Mouse (Mus musculus): ENCODE measurements around the gene Erich3. TPM values are rescaled to one million over a fixed set of nuclear protein-coding genes. Genes with fewer than 3 reads are reported as not detected.
"Not testable (repeated sequence)": the region's sequence is repeated elsewhere in the genome, so short reads cannot be mapped to it uniquely, and the experiment has no call there.

The Erich3 gene
- 10 to 100 TPM in 1 of 2 experiments, 1 to 10 TPM in 1; 8.4 to 10.3 TPM for total RNA-seq (2021)

DNA sequence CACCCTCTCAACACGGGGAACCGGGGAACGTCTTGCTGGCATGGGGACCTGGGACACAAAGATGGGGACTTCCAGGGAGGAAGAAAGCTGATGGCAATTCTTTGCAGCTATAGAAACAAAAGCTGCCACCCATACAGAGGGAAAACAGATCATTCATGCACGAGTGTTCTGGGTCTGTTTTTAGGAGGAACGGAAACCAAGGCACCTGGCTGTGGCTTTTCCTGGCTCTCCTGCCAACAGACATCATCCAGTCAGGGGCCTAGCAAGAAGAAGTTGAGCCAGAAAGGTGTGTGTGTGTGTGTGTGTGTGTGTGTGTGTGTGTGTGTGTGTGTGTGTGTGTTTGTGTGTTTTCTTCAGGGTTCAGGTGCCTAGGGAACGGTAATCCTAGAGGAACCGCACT is at the start of gene Erich3:
Gene Erich3, plus strand, starts transcription at position 315 of the 400 bp plus-strand sequence.
- DNase-seq (ENCODE audit: low spot score in 2 of 2), result peak; percentile 14 to 44
- intact Hi-C loops (cut with DNase I), result loop anchor here (10.0 kb wide), 1 partner anchor 721 kb away; no protein-coding TSS in a partner anchor

DNA sequence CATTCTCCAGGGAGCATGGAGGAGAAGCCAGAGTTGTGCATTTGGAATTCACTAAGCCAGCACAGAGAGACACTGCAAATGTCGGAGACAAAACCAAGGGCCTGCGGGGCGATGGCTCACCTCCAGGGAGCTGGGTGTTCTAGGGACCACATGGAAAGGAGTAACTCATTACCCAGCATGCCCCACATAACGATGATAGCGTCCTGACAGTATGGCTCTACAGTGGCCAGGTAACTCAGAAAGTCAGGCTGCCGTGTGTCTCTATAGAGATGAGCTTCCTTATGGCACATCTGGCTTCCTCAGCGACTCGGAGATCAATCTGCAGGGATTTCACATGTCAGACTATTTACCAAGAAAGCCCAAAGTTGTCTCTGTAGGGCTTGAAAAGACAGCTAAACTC is 48.9 kb upstream of the Erich3 start:
- no peak for DNase-seq (ENCODE audit: low spot score in 2 of 2)
- intact Hi-C loops (cut with DNase I), result no loop called here

DNA sequence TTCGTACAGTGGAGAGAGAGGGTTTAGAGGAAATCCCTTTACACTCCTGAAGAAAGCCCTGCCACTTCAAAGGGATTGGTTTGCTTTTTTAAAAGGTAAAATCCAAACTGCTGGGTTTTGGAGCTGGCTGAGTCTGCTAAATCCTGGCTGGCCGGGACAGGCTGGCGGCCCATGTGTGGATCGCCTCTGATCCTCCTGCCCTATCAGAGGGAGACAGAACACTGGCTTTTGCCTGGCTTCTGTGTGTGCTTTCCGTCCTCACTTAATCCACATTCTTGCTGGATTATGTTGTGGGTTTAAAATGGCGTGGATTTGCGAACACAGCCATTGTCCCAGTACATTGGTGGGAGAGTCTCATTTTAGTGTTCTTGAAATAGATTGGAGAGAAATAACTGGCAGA is 48.4 kb upstream of the Erich3 start:
- no peak for DNase-seq (ENCODE audit: low spot score in 2 of 2)
- intact Hi-C loops (cut with DNase I), result no loop called here

DNA sequence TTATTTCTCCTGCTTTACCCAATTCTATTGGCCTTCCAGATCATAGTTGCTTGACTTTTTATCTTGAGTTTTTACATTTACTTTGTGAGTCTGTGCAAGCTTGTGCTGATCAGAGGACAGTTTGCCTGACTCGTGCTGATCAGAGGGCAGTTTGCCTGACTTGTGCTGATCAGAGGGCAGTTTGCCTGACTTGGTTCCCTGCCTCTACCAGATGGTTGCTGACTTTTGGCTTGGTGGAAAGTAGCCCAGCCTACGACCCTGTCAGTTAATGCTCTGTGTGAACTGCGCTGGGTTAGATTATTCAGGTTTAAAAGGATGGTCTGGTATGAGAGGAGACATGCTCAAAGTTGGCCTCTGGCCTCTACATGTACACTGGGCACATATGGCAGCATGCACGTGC is 47.6 kb upstream of the Erich3 start:
- intact Hi-C loops (cut with DNase I), result no loop called here
- no peak for DNase-seq (ENCODE audit: low spot score in 2 of 2)

DNA sequence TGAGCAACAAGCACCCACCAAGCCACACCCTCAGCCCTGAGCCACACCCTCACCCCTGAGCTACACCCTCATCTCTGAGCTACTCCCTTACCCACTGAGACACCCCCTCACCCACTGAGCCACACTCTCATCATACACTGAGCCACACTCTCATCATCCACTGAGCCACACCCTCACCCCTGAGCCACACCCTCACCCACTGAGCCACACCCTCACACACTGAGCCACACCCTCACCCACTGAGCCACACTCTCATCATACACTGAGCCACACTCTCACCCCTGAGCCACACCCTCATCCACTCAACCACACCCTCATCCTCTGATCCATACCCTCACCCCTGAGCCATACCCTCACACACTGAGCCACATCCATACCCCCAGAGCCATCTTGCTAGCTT is 35.4 kb upstream of the Erich3 start:
- intact Hi-C loops (cut with DNase I), result no loop called here
- no peak for DNase-seq (ENCODE audit: low spot score in 2 of 2)

DNA sequence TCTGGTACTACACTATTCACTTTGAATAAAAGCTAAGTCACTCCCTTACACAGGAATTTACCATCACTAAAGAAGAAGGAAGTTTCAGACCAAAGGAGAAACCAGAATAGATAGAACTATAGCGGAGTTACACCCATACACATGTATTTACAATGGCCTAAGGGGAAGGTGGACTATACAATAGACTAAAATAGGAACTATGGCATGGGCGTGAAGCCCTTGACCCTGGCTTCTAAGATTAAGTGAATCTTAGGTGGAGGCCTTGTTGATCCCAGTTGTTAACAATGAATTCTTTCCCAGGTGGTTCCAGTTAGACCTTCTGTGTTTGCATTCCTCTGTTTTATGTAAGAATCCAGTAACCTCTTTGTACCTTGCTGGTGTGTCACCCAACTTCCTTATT is 32.4 kb upstream of the Erich3 start:
- DNase-seq (ENCODE audit: low spot score in 2 of 2); intact Hi-C loops (cut with DNase I): not testable (repeated sequence)

DNA sequence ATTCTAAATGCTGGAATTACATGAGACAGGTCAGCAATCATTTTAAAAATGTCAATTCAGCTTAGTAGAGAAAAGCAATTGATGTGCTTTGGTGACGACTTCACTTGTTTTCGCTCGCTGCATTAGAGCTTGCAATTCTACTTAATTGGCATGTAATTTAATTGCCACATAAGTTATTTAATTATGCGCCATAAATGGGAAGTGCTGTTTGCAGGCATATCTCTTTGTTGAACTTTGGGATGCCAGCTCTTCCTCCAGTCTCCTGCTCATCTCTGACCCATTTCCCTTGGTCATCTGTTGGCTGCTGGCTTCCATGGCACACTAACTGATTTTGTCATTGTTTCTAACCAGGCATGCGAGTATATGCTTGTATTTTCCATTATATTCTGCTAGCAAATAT is 30.6 kb upstream of the Erich3 start:
- intact Hi-C loops (cut with DNase I), result no loop called here

DNA sequence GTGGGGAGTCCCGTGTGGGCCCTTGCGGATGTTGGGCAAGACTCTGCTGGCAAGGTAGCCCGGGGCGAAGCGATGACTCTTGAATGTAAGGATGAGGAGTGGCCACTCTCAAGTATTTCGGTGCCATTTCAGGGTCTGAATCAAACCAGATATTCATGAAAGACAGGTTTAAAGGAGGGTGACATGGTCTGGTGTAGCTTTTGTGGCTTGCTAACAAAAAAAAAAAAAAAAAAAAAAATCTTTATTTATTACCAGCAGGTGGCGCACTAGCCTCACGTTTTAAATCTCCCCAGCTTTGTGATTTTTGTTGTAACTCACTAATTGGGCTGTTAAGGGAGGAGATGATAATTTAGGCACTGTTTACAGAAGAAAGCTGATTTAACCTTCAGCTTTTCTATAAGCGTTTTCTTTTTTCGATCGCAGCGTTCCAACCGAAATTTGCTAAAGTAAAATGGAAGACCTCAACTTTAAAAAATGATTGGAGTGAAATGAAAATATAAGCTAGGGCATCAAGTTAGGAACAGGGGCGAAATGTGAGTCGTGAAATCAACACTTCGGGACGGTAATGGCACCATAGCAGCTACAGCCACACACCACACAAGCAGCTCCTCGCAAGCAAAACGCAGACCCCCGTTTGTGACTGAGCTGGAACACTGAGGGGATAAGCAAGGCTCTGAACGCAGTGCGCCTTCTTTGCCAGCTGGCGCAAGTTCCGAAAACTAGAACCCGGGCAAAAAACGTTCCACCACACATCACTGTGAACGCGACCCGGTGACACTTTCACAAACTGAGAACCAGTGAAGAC is 16.8 kb upstream of the Erich3 start:
- intact Hi-C loops (cut with DNase I), result no loop called here
- peak; percentile 29 for DNase-seq (ENCODE audit: low spot score in 2 of 2)

More for the DNA sequence above, 30.6 kb upstream of the Erich3 start:
- no peak for DNase-seq (ENCODE audit: low spot score in 2 of 2)

DNA sequence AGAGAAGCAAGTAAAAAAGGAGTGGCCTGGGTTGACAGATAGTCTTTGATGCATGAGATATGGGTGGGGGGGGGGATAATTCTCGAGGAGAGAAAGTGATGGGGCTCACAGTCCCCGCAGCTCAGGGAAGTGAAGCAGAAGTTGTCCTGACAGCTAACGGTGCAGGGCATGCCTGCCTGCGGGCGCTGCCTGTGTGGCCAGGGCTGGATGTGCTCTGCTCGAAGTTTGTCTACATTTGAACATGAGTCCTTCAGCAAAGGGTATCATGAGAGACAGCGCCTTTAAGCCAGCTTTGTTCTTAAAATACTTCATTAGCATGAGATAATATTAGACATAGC is 16.2 kb upstream of the Erich3 start:
- no peak for DNase-seq (ENCODE audit: low spot score in 2 of 2)
- intact Hi-C loops (cut with DNase I), result no loop called here

DNA sequence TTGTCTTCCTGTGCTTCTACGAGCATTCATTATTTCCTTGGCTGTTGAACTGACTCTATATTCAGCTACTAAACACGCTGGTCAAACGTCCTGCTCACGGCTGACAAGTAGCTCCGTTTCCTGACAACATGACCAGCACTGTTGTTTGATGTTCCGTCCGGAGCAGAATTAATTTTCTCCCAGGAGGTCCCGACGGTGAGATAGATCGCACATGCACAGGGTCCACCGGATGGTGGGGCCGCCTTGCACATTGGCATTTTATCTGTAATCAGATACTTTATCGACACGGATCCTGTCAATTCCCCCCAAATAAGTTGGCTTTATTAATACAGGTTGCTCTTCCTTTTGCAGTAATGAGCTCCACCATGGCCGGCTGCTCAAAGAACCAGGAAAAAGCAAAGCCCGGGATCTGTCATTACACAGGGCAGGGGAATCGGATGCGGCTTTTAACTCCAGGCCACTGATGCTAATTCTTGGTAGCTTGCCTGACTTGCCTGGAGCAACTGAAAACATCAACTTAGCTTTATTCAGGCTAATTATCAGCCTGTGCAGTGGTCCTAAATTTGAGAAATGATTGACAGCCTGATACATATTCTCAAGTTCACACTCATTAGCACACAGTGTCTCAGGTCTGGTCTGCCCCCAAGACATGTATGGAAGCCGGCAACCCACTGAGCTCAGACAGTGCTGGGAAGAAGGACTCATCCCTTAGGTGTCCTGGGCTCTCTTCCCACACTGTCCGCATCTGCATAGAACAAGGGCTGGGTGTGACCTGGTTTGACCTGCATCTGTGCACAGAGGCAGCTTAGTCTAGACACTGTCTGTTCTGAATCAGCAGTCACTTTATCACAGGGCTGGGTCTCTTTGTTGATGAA is 14.0 kb upstream of the Erich3 start:
- DNase-seq (ENCODE audit: low spot score in 2 of 2), result no peak
- intact Hi-C loops (cut with DNase I), result loop anchor here (5.0 to 10.0 kb wide), 3 partner anchors 48 to 585 kb away; no protein-coding TSS in a partner anchor

DNA sequence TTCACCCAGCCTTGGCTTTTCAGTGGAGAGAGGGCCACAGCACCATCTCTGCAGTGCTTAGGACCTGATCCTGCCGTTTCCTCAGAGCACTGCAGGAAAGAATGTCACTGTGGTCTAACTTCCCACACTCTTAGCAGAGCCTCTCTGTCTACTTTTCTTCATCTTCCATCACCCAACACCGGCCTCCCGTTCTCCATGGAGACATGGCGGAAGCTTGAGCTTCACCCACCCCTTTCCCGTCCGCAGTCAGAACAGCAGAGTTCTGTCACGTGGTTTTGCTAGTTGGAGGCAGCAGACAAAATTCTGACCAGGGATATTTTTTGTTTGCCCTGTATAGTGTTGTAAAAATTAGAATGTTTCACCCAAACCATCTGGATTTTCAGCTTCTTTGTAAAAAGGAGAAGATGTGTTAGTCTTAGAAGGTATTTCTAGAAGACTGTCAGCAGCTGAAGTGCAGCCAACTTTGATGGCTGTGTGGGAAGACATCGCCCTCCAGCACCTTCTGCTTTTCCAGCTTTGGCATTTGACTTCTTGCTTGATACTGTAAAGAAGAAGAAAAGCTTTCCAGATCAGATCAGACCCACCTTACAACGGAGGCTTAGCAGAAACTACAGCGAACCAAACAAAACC is 12.4 kb upstream of the Erich3 start:
- intact Hi-C loops (cut with DNase I), result loop anchor here (1.0 to 10.0 kb wide), 4 partner anchors 46 to 1909 kb away; no protein-coding TSS in a partner anchor

DNA sequence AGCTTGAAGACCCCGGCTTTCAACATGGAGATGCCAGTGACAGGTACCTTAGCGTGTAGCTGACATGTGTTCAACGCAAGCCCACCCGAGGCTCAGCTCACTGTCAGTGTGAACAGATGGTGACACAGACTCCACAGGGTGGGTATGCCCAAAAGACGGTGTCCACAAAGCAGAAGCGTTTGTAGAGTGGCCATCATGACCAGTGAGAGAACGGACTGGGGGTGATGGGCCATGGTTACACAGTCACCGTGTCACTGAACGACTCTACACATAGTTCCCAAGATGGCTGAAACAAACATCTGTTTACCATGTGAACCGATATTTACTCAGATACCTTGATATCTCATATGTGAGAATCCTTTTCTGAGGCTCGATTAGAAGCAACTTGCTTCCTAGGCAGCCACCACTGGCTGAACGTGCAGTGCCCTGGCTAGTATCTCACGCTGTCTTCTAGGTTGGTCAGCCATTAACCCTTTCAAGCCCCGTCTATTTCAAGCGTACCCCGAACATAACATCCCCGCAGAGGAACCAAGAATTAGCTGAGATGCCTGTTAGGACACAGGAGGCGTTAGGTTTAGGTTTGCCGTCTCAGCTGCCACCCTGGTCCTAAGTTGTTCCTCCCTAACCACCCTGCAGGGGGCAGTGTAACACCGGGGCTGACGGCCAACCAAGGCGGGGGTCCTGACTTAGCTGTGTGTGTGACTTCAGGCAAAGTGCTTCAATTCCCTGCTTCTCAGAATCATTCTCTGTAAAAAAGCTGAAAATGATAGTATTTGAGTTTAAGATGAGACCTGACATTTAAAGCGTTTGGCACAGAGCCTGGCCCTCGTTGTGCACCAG is 10.9 kb upstream of the Erich3 start:
- peak; percentile 76 to 83 for DNase-seq (ENCODE audit: low spot score in 2 of 2)
- intact Hi-C loops (cut with DNase I), result loop anchor here (5.0 to 10.0 kb wide), 3 partner anchors 44 to 582 kb away; no protein-coding TSS in a partner anchor

More for the DNA sequence above, 12.4 kb upstream of the Erich3 start:
- peak; percentile 55 to 91 for DNase-seq (ENCODE audit: low spot score in 2 of 2)

DNA sequence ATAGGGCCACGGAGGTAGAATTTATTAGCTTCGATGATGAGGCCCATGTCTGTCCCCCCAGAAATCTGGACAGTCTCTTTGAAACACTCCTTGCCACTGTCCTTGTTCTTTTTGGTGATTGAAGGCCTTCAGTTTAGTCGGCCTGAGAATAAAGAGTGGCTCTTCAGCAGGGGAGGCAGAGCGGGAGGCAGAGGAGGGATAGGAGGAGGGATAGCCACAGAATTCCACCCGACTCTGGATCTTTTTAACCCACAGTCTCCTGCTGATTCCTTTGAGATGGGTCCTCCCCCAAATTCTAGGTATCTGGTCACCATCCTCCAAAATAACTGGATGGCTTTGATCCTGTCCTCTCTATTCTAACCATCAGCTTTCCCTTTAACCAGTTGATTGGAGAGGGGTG is 10.2 kb upstream of the Erich3 start:
- no peak for DNase-seq (ENCODE audit: low spot score in 2 of 2)
- intact Hi-C loops (cut with DNase I), result loop anchor here (5.0 to 10.0 kb wide), 3 partner anchors 44 to 581 kb away; no protein-coding TSS in a partner anchor

DNA sequence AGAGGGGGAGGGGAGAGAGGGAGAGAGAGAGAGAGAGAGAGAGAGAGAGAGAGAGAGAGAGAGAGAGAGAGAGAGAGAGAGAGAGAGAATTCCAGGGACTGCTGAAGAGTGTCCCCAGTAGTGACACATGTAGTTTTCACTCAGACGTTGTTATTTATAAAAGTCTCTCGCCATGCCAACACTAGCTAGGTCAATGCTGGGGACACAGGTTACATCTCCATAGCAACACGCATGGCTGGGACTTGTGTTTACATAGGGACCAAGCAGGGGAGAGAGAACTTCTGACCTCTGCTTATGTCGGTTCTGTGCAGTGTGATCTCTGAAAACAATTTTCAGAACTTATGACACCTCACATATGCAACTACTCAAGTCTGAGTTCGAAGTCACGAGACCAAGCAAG is 9.4 kb upstream of the Erich3 start:
- intact Hi-C loops (cut with DNase I), result loop anchor here (5.0 to 10.0 kb wide), 3 partner anchors 43 to 581 kb away; no protein-coding TSS in a partner anchor

DNA sequence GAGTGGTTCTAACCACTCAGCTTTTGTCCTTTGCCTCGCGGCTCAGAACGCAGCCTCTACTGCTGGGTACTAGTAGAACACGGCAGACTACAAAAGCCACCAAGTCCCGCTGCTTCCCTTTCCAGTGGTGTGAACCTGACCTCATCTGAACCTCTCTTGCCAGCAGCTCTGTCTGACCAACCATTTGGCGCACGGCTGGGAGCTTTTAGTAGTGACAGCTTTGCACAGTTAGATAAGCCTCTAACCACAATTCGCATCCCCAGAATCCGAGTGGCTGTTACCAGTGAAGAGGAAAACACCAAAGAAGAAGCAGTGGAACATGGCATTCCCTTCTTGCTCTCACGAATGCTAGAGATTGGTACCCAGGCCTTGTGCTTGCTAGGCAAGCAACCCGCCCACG is 8.8 kb upstream of the Erich3 start:
- intact Hi-C loops (cut with DNase I), result loop anchor here (5.0 to 10.0 kb wide), 4 partner anchors 42 to 580 kb away; partner anchors contain the start of genes Fpgt and Lrriq3
- DNase-seq (ENCODE audit: low spot score in 2 of 2), result no peak

More for the DNA sequence above, 9.4 kb upstream of the Erich3 start:
- DNase-seq (ENCODE audit: low spot score in 2 of 2), result no peak

DNA sequence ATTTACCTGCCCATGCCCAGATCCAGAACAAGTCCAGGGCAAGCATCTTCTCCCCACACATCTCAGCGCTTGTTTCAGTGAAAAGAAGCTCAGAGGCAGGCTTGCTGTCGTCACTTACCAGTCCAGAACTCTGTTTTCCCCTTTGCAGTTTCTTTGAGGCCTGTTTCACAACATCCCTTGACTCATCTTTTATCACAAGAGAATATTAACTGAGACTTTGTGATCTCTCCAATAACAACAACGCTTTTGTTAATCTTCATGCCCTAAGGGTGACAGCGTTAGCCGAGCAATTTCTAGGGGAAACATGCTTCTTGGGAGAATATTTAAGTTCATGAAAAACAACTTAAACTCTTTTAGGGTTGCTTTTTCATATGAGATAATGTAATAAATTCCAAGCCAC is 7.9 kb upstream of the Erich3 start:
- no peak for DNase-seq (ENCODE audit: low spot score in 2 of 2)
- intact Hi-C loops (cut with DNase I), result loop anchor here (5.0 to 10.0 kb wide), 2 partner anchors 437 to 579 kb away; partner anchors contain the start of genes Fpgt and Lrriq3

DNA sequence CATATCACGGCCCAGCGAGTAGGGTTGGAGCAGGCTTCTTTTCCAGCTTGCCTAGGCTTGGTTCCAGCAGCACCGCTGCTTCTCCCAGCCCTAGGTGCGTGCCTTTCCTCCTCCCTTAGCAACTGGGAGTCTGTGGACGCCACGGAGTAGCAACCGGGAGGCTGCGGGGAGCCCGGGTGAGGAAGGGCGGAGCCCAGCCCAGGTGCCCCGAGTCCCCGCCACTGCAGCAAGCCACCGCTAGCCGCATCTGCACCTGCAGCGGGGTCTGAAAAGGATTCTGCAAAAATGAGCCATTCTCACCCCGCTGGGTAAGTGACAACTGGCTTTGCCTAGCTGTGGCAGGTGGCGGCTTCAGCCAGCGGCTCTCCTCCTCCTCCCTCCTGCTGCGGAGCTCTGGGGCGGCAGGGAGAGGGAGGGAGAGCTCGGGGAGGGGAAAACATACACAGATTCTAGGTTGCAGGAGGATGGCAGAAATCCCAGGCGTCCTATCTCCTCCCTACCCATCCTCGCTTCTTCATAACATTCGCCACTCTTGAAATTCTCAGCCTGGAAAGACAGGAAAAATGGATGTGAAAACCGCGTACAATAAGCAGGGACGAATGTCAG is 420 bp downstream of the Erich3 start:
- intact Hi-C loops (cut with DNase I), result loop anchor here (10.0 kb wide), 1 partner anchor 721 kb away; no protein-coding TSS in a partner anchor
- DNase-seq (ENCODE audit: low spot score in 2 of 2), result peak; percentile 80 to 86

DNA sequence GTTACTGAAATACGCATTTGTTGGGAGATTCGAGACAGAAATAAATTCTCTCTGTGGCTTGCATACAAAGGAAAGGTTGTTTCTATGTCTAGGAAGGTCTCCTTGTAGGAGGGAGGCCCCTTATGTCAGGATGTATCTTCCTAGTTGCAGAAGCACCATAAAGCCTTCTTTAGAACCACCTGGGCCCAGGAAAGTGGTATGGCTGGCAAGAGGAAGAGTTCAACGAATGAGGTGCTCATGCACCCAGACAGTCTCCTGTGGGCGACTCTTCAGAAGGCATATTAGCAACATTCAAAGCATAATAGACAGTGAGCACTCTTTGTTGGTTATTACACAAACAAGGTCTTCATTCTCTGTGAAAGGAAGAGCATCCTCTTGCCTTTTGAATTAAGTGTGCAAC is 977 bp downstream of the Erich3 start:
- intact Hi-C loops (cut with DNase I), result loop anchor here (5.0 to 10.0 kb wide), 2 partner anchors 153 to 720 kb away; no protein-coding TSS in a partner anchor

More for the DNA sequence above, 977 bp downstream of the Erich3 start:
- no peak for DNase-seq (ENCODE audit: low spot score in 2 of 2)

All from left cerebral cortex, postnatal 25 days (tissue).